Comparison of ENCODE assay signal across 23 mouse cellular contexts in genomic region chr5:115473191-115473590, GRCm38 (mm10). TPM values are rescaled to one million over a fixed set of nuclear protein-coding genes. Genes with fewer than 3 reads are reported as not detected.
A peak's percentile ranks its signal among the peaks of the same experiment; 100 is the strongest.
DNase-seq lines count a peak whose midpoint lies in the region; ATAC-seq and TF ChIP-seq lines count a peak whose summit lies in the region.
"Had no signal": no experiment of that assay in that cellular context is flagged by ENCODE, and none has a peak within 500 bp of the region (broad histone marks: within the 10 kb centered on the region; RNA-seq: fewer than 3 reads in every experiment).

No protein-coding gene starts in this region.

- no peak for TF ChIP-seq POLR2A in ES-Bruce4 (IDR thresholded peaks at IDR 0.05; ENCODE audit: insufficient read depth, low read length)
- TF ChIP-seq POLR2A in small intestine, adult 2 months (IDR thresholded peaks at IDR 0.05; ENCODE audit: low read depth, low read length) = no peak

- H3K27ac ChIP-seq in gastrocnemius, adult 2 months = no peak overlapping the region
- no peak overlapping the region for H3K27ac ChIP-seq in liver, embryonic 14.5 days
- H3K27ac ChIP-seq in liver, embryonic 11.5 days (ENCODE audit: low read depth, low read length) = no peak overlapping the region
- H3K27ac ChIP-seq in ES-Bruce4 (ENCODE audit: insufficient read depth, low read length) = no peak overlapping the region
- H3K27ac ChIP-seq in small intestine, adult 2 months (ENCODE audit: insufficient read depth, low read depth, low read length) = no peak overlapping the region
- H3K27ac ChIP-seq: heart, embryonic 13.5 days; kidney, embryonic 15.5 days; left cerebral cortex, adult 2 months; limb, embryonic 10.5 days; macrophage; midbrain, embryonic 12.5 days had no signal

- H3K36me3 ChIP-seq in liver, embryonic 14.5 days (replicated peaks; ENCODE audit: control insufficient read depth, insufficient read depth, low read depth) = no peaks in the 10 kb centered on the region
- no peaks in the 10 kb centered on the region for H3K36me3 ChIP-seq in liver, embryonic 11.5 days (ENCODE audit: control insufficient read depth, insufficient read depth, low read length)
- peaks cover 6% of the 10 kb centered on the region for H3K36me3 ChIP-seq in ES-Bruce4 (ENCODE audit: control insufficient read depth, insufficient read depth, low read length, poor library complexity, severe bottlenecking)
- peaks cover 2% of the 10 kb centered on the region; the same call in 1 of the 2 replicates for H3K36me3 ChIP-seq in small intestine, adult 2 months (ENCODE audit: control insufficient read depth, insufficient read depth, low read length)
- H3K36me3 ChIP-seq: midbrain, embryonic 12.5 days had no signal

- H3K27me3 ChIP-seq in liver, embryonic 14.5 days (ENCODE audit: control insufficient read depth, insufficient read depth, low read length) = no peaks in the 10 kb centered on the region; the same call in 1 of the 2 replicates
- peaks cover 4% of the 10 kb centered on the region; the same call in 1 of the 2 replicates for H3K27me3 ChIP-seq in liver, embryonic 11.5 days (replicated peaks; ENCODE audit: control insufficient read depth, insufficient read depth, low read length)
- H3K27me3 ChIP-seq in ES-Bruce4 (ENCODE audit: control insufficient read depth, insufficient read depth, low read length, poor library complexity, severe bottlenecking) = no peaks in the 10 kb centered on the region
- no peaks in the 10 kb centered on the region; the same call in 1 of the 2 replicates for H3K27me3 ChIP-seq in small intestine, adult 2 months (ENCODE audit: control insufficient read depth, insufficient read depth, low read length)
- H3K27me3 ChIP-seq: kidney, embryonic 15.5 days; midbrain, embryonic 12.5 days had no signal

- H3K9ac ChIP-seq in liver, embryonic 14.5 days (replicated peaks) = no peak overlapping the region
- H3K9ac ChIP-seq in liver, embryonic 11.5 days (ENCODE audit: low read depth, low read length) = no peak overlapping the region
- no peak overlapping the region for H3K9ac ChIP-seq in ES-Bruce4 (ENCODE audit: low read depth, poor library complexity, severe bottlenecking)
- H3K9ac ChIP-seq: heart, embryonic 13.5 days; kidney, embryonic 15.5 days; midbrain, embryonic 12.5 days had no signal

- no peak overlapping the region for H3K4me3 ChIP-seq in gastrocnemius, adult 2 months
- H3K4me3 ChIP-seq in liver, embryonic 14.5 days (ENCODE audit: insufficient read depth in 1 of 2, low read depth in 2 of 2, low read length in 2 of 2) = no peak overlapping the region
- H3K4me3 ChIP-seq in liver, embryonic 11.5 days (ENCODE audit: low read depth, low read length) = no peak overlapping the region
- H3K4me3 ChIP-seq in ES-Bruce4 (ENCODE audit: low read depth, low read length) = no peak overlapping the region
- H3K4me3 ChIP-seq in small intestine, adult 2 months (ENCODE audit: low read depth, low read length) = no peak overlapping the region
- H3K4me3 ChIP-seq: heart, embryonic 13.5 days; kidney, embryonic 15.5 days; left cerebral cortex, adult 2 months; limb, embryonic 10.5 days; midbrain, embryonic 12.5 days had no signal

- intact Hi-C loops in gastrocnemius, adult 2 months (cut with DNase I) = no loop called here

- H3K4me2 ChIP-seq in liver, embryonic 14.5 days (ENCODE audit: low read depth) = no peak overlapping the region
- no peak overlapping the region for H3K4me2 ChIP-seq in liver, embryonic 11.5 days
- H3K4me2 ChIP-seq: heart, embryonic 13.5 days; kidney, embryonic 15.5 days; midbrain, embryonic 12.5 days had no signal

- 57% methylated on average over 10 of the region's 10 CpGs for WGBS in liver, embryonic 14.5 days (ENCODE audit: insufficient replicate concordance)
- 72% methylated on average over 10 of the region's 10 CpGs for WGBS in liver, embryonic 11.5 days
- 62% methylated on average over 10 of the region's 10 CpGs for WGBS in small intestine, adult 2 months

- no peaks in the 10 kb centered on the region for H3K9me3 ChIP-seq in liver, embryonic 14.5 days (ENCODE audit: control insufficient read depth, low read length)
- no peaks in the 10 kb centered on the region for H3K9me3 ChIP-seq in liver, embryonic 11.5 days (ENCODE audit: control insufficient read depth, low read length)
- no peaks in the 10 kb centered on the region for H3K9me3 ChIP-seq in ES-Bruce4 (replicated peaks; ENCODE audit: control insufficient read depth, insufficient read depth, low read length, poor library complexity, severe bottlenecking)
- H3K9me3 ChIP-seq: heart, embryonic 13.5 days; kidney, embryonic 15.5 days; limb, embryonic 10.5 days; midbrain, embryonic 12.5 days had no signal

- no peak for TF ChIP-seq EP300 in liver, embryonic 14.5 days (IDR thresholded peaks at IDR 0.05; ENCODE audit: low read depth)
- TF ChIP-seq EP300 in ES-Bruce4 (IDR thresholded peaks at IDR 0.05; ENCODE audit: insufficient read depth, low read depth, low read length) = no peak

- no peak for DNase-seq in gastrocnemius, adult 2 months
- DNase-seq in gastrocnemius, postnatal 10 days = no peak
- no peak for DNase-seq in liver, embryonic 14.5 days (ENCODE audit: low read depth in 3 of 3, low spot score in 3 of 3)
- no peak for DNase-seq in liver, embryonic 11.5 days (ENCODE audit: low spot score)
- DNase-seq in adrenal gland, postnatal 10 days = no peak
- DNase-seq: B cell, adult 2 months; cerebellum, adult 11-12 months; cerebellum, postnatal 25 days; heart, postnatal 4 days; thymus, postnatal 25 days had no signal

- no peak for ATAC-seq in liver, embryonic 14.5 days (ENCODE audit: insufficient read depth)
- ATAC-seq in liver, embryonic 11.5 days (replicated peaks; ENCODE audit: low FRiP score) = no peak
- ATAC-seq: activated CD4-positive, CD25-positive, alpha-beta regulatory T cell, adult 4 months had no signal

- H3K4me1 ChIP-seq in liver, embryonic 14.5 days (replicated peaks; ENCODE audit: control insufficient read depth in 2 of 2, insufficient read depth in 2 of 2, low read length in 1 of 2) = peaks cover 0 to 8% of the 10 kb centered on the region in 2 experiments; a peak in 1 of 4 replicates
- peaks cover 9% of the 10 kb centered on the region for H3K4me1 ChIP-seq in liver, embryonic 11.5 days (replicated peaks; ENCODE audit: control insufficient read depth, insufficient read depth, low read length)
- no peaks in the 10 kb centered on the region for H3K4me1 ChIP-seq in ES-Bruce4 (ENCODE audit: control insufficient read depth, insufficient read depth, low read length)
- peaks cover 3% of the 10 kb centered on the region; the same call in 1 of the 2 replicates for H3K4me1 ChIP-seq in small intestine, adult 2 months (ENCODE audit: control insufficient read depth, insufficient read depth, insufficient read length, low read length)

- peak; percentile 9; the same call in 1 of the 2 replicates for TF ChIP-seq CTCF in gastrocnemius, adult 2 months (IDR thresholded peaks at IDR 0.05)
- peak; percentile 59 for TF ChIP-seq CTCF in liver, embryonic 14.5 days (IDR thresholded peaks at IDR 0.05; ENCODE audit: low read depth)
- peak; percentile 49 for TF ChIP-seq CTCF in ES-Bruce4 (IDR thresholded peaks at IDR 0.05; ENCODE audit: low read depth, low read length)
- peak; percentile 16; the same call in 1 of the 2 replicates for TF ChIP-seq CTCF in small intestine, adult 2 months (IDR thresholded peaks at IDR 0.05; ENCODE audit: extremely low read depth, insufficient read length, insufficient replicate concordance, low read depth, low read length)

RNA-seq across cellular contexts. Expression of gene Pla2g1b, which starts 7.1 kb away (rescaled TPM):
- total RNA-seq in gastrocnemius, adult 2 months (2021) = not detected
- not detected for total RNA-seq in gastrocnemius, postnatal 10 days (2021)
- polyA plus RNA-seq in liver, embryonic 14.5 days (2012; rRNA removed) = not detected in 2 replicates
- polyA plus RNA-seq in liver, embryonic 14.5 days (2014; fragmentation: Nextera tagmentation; extraction: Ambion mirVana) = not detected in 2 replicates
- 0.89 and 1.2 TPM in 2 replicates for polyA plus RNA-seq in liver, embryonic 11.5 days (2014; fragmentation: Nextera tagmentation; extraction: Ambion mirVana)
- 55.4 and 63.2 TPM in 2 replicates for polyA plus RNA-seq in ES-Bruce4 (2011; ENCODE audit: insufficient read depth, insufficient read length, low read depth, missing spikeins)
- 5.2 and 2,024 TPM in 2 replicates for polyA plus RNA-seq in small intestine, adult 2 months (2012; rRNA removed)
- total RNA-seq in adrenal gland, postnatal 10 days (2021) = not detected
- total RNA-seq: gastrocnemius, postnatal 4 days; heart, postnatal 4 days; layer of hippocampus, adult 18-20 months; left cerebral cortex, adult 2 months had no signal
- polyA plus RNA-seq: activated CD4-positive, CD25-positive, alpha-beta regulatory T cell, adult 4 months; forebrain, embryonic 11.5 days; limb, embryonic 10.5 days; liver, embryonic 16.5 days; macrophage; midbrain, embryonic 12.5 days had no signal

RNA-seq across cellular contexts. Expression of gene Sirt4, which starts 11.3 kb away (rescaled TPM):
- 10 to 100 TPM; 10.9 to 17.3 TPM for total RNA-seq in gastrocnemius, adult 2 months (2021)
- 10 to 100 TPM; 12.7 to 16.6 TPM for total RNA-seq in gastrocnemius, postnatal 10 days (2021)
- 8.4 and 9.4 TPM in 2 replicates for polyA plus RNA-seq in liver, embryonic 14.5 days (2012; rRNA removed)
- 2.8 and 3.9 TPM in 2 replicates for polyA plus RNA-seq in liver, embryonic 14.5 days (2014; fragmentation: Nextera tagmentation; extraction: Ambion mirVana)
- 14.8 and 15.2 TPM in 2 replicates for polyA plus RNA-seq in liver, embryonic 11.5 days (2014; fragmentation: Nextera tagmentation; extraction: Ambion mirVana)
- 22.2 and 28.3 TPM in 2 replicates for polyA plus RNA-seq in ES-Bruce4 (2011; ENCODE audit: insufficient read depth, insufficient read length, low read depth, missing spikeins)
- polyA plus RNA-seq in small intestine, adult 2 months (2012; rRNA removed) = 9.9 and 13.6 TPM in 2 replicates
- total RNA-seq in adrenal gland, postnatal 10 days (2021) = 10 to 100 TPM; 15.8 to 31.4 TPM

RNA-seq across cellular contexts. Expression of gene Pxn, which starts 33.3 kb away (rescaled TPM):
- 10 to 100 TPM; 79.2 to 95.2 TPM for total RNA-seq in gastrocnemius, adult 2 months (2021)
- total RNA-seq in gastrocnemius, postnatal 10 days (2021) = 100 to 1,000 TPM; 107 to 130 TPM
- polyA plus RNA-seq in liver, embryonic 14.5 days (2012; rRNA removed) = 12.9 and 13.7 TPM in 2 replicates
- polyA plus RNA-seq in liver, embryonic 14.5 days (2014; fragmentation: Nextera tagmentation; extraction: Ambion mirVana) = 4.8 and 5.6 TPM in 2 replicates
- 12.4 and 14.0 TPM in 2 replicates for polyA plus RNA-seq in liver, embryonic 11.5 days (2014; fragmentation: Nextera tagmentation; extraction: Ambion mirVana)
- 35.1 and 38.1 TPM in 2 replicates for polyA plus RNA-seq in ES-Bruce4 (2011; ENCODE audit: insufficient read depth, insufficient read length, low read depth, missing spikeins)
- polyA plus RNA-seq in small intestine, adult 2 months (2012; rRNA removed) = 65.1 and 136 TPM in 2 replicates
- total RNA-seq in adrenal gland, postnatal 10 days (2021) = 10 to 100 TPM; 55.1 to 72.4 TPM

RNA-seq across cellular contexts. Expression of gene Msi1, which starts 43.8 kb away (rescaled TPM):
- total RNA-seq in gastrocnemius, adult 2 months (2021) = under 1 TPM in 1 of 2 experiments, not detected in 1; 0.61 TPM
- total RNA-seq in gastrocnemius, postnatal 10 days (2021) = 1 to 10 TPM; 2.6 to 6.1 TPM
- 0.95 and 1.2 TPM in 2 replicates for polyA plus RNA-seq in liver, embryonic 14.5 days (2012; rRNA removed)
- 0.37 and 0.59 TPM in 2 replicates for polyA plus RNA-seq in liver, embryonic 14.5 days (2014; fragmentation: Nextera tagmentation; extraction: Ambion mirVana)
- 7.5 and 9.7 TPM in 2 replicates for polyA plus RNA-seq in liver, embryonic 11.5 days (2014; fragmentation: Nextera tagmentation; extraction: Ambion mirVana)
- 48.7 and 49.2 TPM in 2 replicates for polyA plus RNA-seq in ES-Bruce4 (2011; ENCODE audit: insufficient read depth, insufficient read length, low read depth, missing spikeins)
- polyA plus RNA-seq in small intestine, adult 2 months (2012; rRNA removed) = 4.6 and 9.0 TPM in 2 replicates
- 10 to 100 TPM; 15.9 to 16.2 TPM for total RNA-seq in adrenal gland, postnatal 10 days (2021)
- polyA plus RNA-seq: activated CD4-positive, CD25-positive, alpha-beta regulatory T cell, adult 4 months; macrophage had no signal

Comparison
In these comparisons a context has a peak if more than half of its experiments do, and no peak if none do; other contexts are left out.
1. CTCF ChIP-seq: peak in every context shown above with its lines; median percentile 59 in liver, embryonic 14.5 days; 49 in ES-Bruce4; 16 in small intestine, adult 2 months; 9 in gastrocnemius, adult 2 months.